Mouse (Mus musculus) brain, embryonic 14.5 days (tissue): ENCODE measurements around the gene Speer4f2.

Experiments
- CTCF ChIP-seq: fragments of 200-500 bp; IDR thresholded peaks from 2 replicates; pipeline ENCODE4 v1.5.1; 2012; ENCODE audit warnings: inconsistent platforms, mild to moderate bottlenecking, moderate library complexity, borderline replicate concordance; ENCODE audit not compliant: insufficient read depth, insufficient read length; ENCODE audit errors: extremely low read depth
- POLR2A ChIP-seq: fragments of 200-500 bp; IDR thresholded peaks from 2 replicates; pipeline ENCODE4 v1.6.1; 2012; ENCODE audit warnings: mild to moderate bottlenecking, inconsistent platforms, borderline replicate concordance; ENCODE audit not compliant: poor library complexity, insufficient read depth, insufficient read length, severe bottlenecking; ENCODE audit errors: extremely low read depth

DNA sequence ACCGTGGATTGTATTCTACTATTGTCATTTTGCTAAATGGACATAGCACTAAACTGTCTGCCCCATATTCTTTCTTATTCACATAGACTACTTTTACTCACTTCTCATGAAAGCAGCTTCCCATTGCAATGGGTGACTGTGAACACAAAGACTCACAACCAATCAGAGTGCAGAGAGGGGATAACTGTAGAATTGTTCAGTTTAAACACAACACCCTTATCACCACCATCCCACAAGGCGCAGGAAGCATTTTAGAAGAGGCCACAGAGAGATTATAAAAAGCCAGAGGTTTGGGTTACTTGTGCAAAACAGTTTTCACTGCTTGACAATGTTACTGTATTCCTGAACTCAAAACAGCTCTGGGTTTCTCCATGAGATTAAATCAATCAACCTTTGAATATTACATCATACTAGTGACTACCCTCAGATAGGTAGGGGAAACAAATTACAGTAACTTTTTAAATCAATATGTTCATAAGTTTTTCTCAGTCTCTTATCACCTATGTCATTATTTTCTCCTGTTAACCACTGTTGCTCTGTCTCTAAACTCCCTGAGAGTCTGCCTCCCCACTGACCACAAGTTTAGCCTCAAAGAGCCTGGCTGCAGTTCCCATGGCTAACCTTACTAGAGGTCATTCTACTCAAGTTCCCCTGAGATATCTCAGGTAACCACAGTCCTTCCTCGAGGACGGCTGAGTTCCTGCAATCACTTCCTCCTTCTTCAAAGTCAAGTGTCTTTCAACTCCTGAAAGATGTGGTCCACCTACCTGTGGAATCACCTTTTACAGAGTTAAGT, 29.5 kb downstream of the Speer4f2 start:
- no peak for TF ChIP-seq POLR2A
- TF ChIP-seq CTCF: no peak
